Mouse (Mus musculus) cortical plate, adult 2 months (tissue): ENCODE measurements around the gene Chm. TPM values are rescaled to one million over a fixed set of nuclear protein-coding genes. Genes with fewer than 3 reads are reported as not detected.

Source experiments
- H3K27ac ChIP-seq: fragments of 200-500 bp; 2 replicates; pipeline ENCODE4 v1.5.1; 2012; ENCODE audit warnings: low read length, control low read depth, inconsistent platforms; ENCODE audit not compliant: insufficient read depth
- H3K4me1 ChIP-seq: fragments of 200-500 bp; 2 replicates; pipeline ENCODE4 v1.6.1; 2011; ENCODE audit warnings: low read length; ENCODE audit not compliant: control insufficient read depth, insufficient read depth
- H3K4me3 ChIP-seq: fragments of 200-500 bp; 2 replicates; pipeline ENCODE4 v1.5.1; 2011; ENCODE audit warnings: mild to moderate bottlenecking, low read length, control low read depth; ENCODE audit not compliant: insufficient read depth
- CTCF ChIP-seq: fragments of 200-500 bp; IDR thresholded peaks from 2 replicates; pipeline ENCODE4 v1.5.1; 2011; ENCODE audit warnings: mild to moderate bottlenecking, control low read depth, low read length; ENCODE audit not compliant: insufficient read depth; ENCODE audit errors: extremely low read depth
- POLR2A ChIP-seq: fragments of 200-500 bp; IDR thresholded peaks from 2 replicates; pipeline ENCODE4 v1.6.1; 2011; ENCODE audit warnings: mild to moderate bottlenecking, low read length, control low read depth; ENCODE audit not compliant: insufficient read depth; ENCODE audit errors: extremely low read depth
- polyA plus RNA-seq: library from polyadenylated mRNA; depleted of rRNA; stranded (reverse); fragments of >200 nt; gene quantifications from 2 replicates; pipeline ENCODE4 v1.2.3, GENCODE M21; 2012; rRNA removed

Gene Chm
- polyA plus RNA-seq, 1 experiment, result 12.2 TPM

GRCm38 (mm10) chrX:113003621-113004020, 181.7 kb downstream of the Chm start:
- no peak overlapping the region for H3K4me3 ChIP-seq
- no peak overlapping the region for H3K27ac ChIP-seq
- TF ChIP-seq CTCF, result no peak
- no peak for TF ChIP-seq POLR2A
- no peaks in the 10 kb centered on the region for H3K4me1 ChIP-seq

GRCm38 (mm10) chrX:113002192-113002591, 183.1 kb downstream of the Chm start:
- TF ChIP-seq CTCF (no peak), POLR2A (no peak)
- no peaks in the 10 kb centered on the region for H3K4me1 ChIP-seq
- H3K4me3 ChIP-seq, result no peak overlapping the region

More at GRCm38 (mm10) chrX:113002192-113002591, 183.1 kb downstream of the Chm start:
- H3K27ac ChIP-seq, result no peak overlapping the region

Other genes starting within 250 kb of the Chm start
- gene Dach2, start 112.0 kb upstream of the Chm start, polyA plus RNA-seq, result 0.21 and 0.25 TPM in 2 replicates